Mouse (Mus musculus) liver, postnatal 0 days (tissue): ENCODE measurements around the gene Galnt10.

ENCODE experiments used
- CTCF ChIP-seq: sonication (generic); IDR thresholded peaks from 2 replicates; pipeline ENCODE4 v1.5.1; 2016; ENCODE audit warnings: antibody characterized with exemption, low read depth
- EP300 ChIP-seq: IDR thresholded peaks from 2 replicates; pipeline ENCODE4 v1.6.1; 2016; ENCODE audit warnings: antibody characterized with exemption, low read depth, mild to moderate bottlenecking

- TF ChIP-seq CTCF (no peak), EP300 (no peak)
These were observed 27.8 kb downstream of the Galnt10 start for GRCm38 (mm10) chr11:57672995-57673394.
